Mouse (Mus musculus): Measurements from ENCODE around the gene Gm10553. TPM values are rescaled to one million over a fixed set of nuclear protein-coding genes. Genes with fewer than 3 reads are reported as not detected.
"Not testable (repeated sequence)": the region's sequence is repeated elsewhere in the genome, so short reads cannot be mapped to it uniquely, and the experiment has no call there.

Gm10553 gene
- polyA plus RNA-seq, 1 experiment from 2014 or later: not detected

- not testable (repeated sequence) for H3K4me2 ChIP-seq (ENCODE audit: low read length); H3K4me1 ChIP-seq (ENCODE audit: control insufficient read depth, insufficient read depth, low read depth, low read length); H3K27me3 ChIP-seq (replicated peaks; ENCODE audit: control insufficient read depth, insufficient read depth, low read length); H3K36me3 ChIP-seq (ENCODE audit: control insufficient read depth, insufficient read depth, low read length); H3K27ac ChIP-seq (ENCODE audit: low read depth, low read length); ATAC-seq; H3K4me3 ChIP-seq (ENCODE audit: low read length); H3K9me3 ChIP-seq (ENCODE audit: control insufficient read depth, low read length); H3K9ac ChIP-seq (ENCODE audit: low read depth, low read length)
- 79% methylated on average over 5 of the region's 6 CpGs for WGBS
Observed at GRCm38 (mm10) chr1:85106013-85106412, 6.0 kb downstream of the Gm10553 start.

GRCm38 (mm10) chr1:85109753-85110152, 9.8 kb downstream of the Gm10553 start, which contains the start of gene A530032D15Rik:
A530032D15Rik (minus strand) TSS chr1:85109853.
- not testable (repeated sequence) for H3K27ac ChIP-seq (ENCODE audit: low read depth, low read length); H3K27me3 ChIP-seq (replicated peaks; ENCODE audit: control insufficient read depth, insufficient read depth, low read length); H3K4me1 ChIP-seq (ENCODE audit: control insufficient read depth, insufficient read depth, low read depth, low read length); H3K36me3 ChIP-seq (ENCODE audit: control insufficient read depth, insufficient read depth, low read length); H3K4me2 ChIP-seq (ENCODE audit: low read length); H3K4me3 ChIP-seq (ENCODE audit: low read length); H3K9me3 ChIP-seq (ENCODE audit: control insufficient read depth, low read length); ATAC-seq; H3K9ac ChIP-seq (ENCODE audit: low read depth, low read length)
- 100% methylated on average over 1 of the region's 7 CpGs for WGBS

- not testable (repeated sequence) for H3K27ac ChIP-seq (ENCODE audit: low read depth, low read length); H3K4me1 ChIP-seq (ENCODE audit: control insufficient read depth, insufficient read depth, low read depth, low read length); H3K9ac ChIP-seq (ENCODE audit: low read depth, low read length); H3K27me3 ChIP-seq (replicated peaks; ENCODE audit: control insufficient read depth, insufficient read depth, low read length); H3K36me3 ChIP-seq (ENCODE audit: control insufficient read depth, insufficient read depth, low read length); H3K4me2 ChIP-seq (ENCODE audit: low read length); H3K9me3 ChIP-seq (ENCODE audit: control insufficient read depth, low read length); ATAC-seq; H3K4me3 ChIP-seq (ENCODE audit: low read length)
- WGBS: 85% methylated on average over 2 of the region's 3 CpGs
Observed at GRCm38 (mm10) chr1:85110876-85111275, 10.9 kb downstream of the Gm10553 start.

- H3K4me3 ChIP-seq (ENCODE audit: low read length); H3K9ac ChIP-seq (ENCODE audit: low read depth, low read length); H3K4me1 ChIP-seq (ENCODE audit: control insufficient read depth, insufficient read depth, low read depth, low read length); H3K27ac ChIP-seq (ENCODE audit: low read depth, low read length); H3K4me2 ChIP-seq (ENCODE audit: low read length); H3K9me3 ChIP-seq (ENCODE audit: control insufficient read depth, low read length); H3K27me3 ChIP-seq (replicated peaks; ENCODE audit: control insufficient read depth, insufficient read depth, low read length); H3K36me3 ChIP-seq (ENCODE audit: control insufficient read depth, insufficient read depth, low read length); ATAC-seq: not testable (repeated sequence)
- WGBS: 75% methylated on average over 9 of the region's 10 CpGs
Observed at GRCm38 (mm10) chr1:85111572-85111971, 11.6 kb downstream of the Gm10553 start.

GRCm38 (mm10) chr1:85112266-85112665, 12.3 kb downstream of the Gm10553 start:
- H3K9me3 ChIP-seq (ENCODE audit: control insufficient read depth, low read length); H3K4me1 ChIP-seq (ENCODE audit: control insufficient read depth, insufficient read depth, low read depth, low read length); H3K36me3 ChIP-seq (ENCODE audit: control insufficient read depth, insufficient read depth, low read length); H3K27ac ChIP-seq (ENCODE audit: low read depth, low read length); H3K4me2 ChIP-seq (ENCODE audit: low read length); H3K4me3 ChIP-seq (ENCODE audit: low read length); H3K27me3 ChIP-seq (replicated peaks; ENCODE audit: control insufficient read depth, insufficient read depth, low read length); ATAC-seq; H3K9ac ChIP-seq (ENCODE audit: low read depth, low read length): not testable (repeated sequence)
- WGBS: 86% methylated on average over 7 of the region's 7 CpGs

- 78% methylated on average over 2 of the region's 5 CpGs for WGBS
- not testable (repeated sequence) for H3K4me3 ChIP-seq (ENCODE audit: low read length); H3K27ac ChIP-seq (ENCODE audit: low read depth, low read length); H3K9me3 ChIP-seq (ENCODE audit: control insufficient read depth, low read length); H3K4me2 ChIP-seq (ENCODE audit: low read length); H3K27me3 ChIP-seq (replicated peaks; ENCODE audit: control insufficient read depth, insufficient read depth, low read length); H3K36me3 ChIP-seq (ENCODE audit: control insufficient read depth, insufficient read depth, low read length); ATAC-seq; H3K4me1 ChIP-seq (ENCODE audit: control insufficient read depth, insufficient read depth, low read depth, low read length); H3K9ac ChIP-seq (ENCODE audit: low read depth, low read length)
Observed at GRCm38 (mm10) chr1:85112889-85113288, 12.9 kb downstream of the Gm10553 start.

- H3K9ac ChIP-seq (ENCODE audit: low read depth, low read length); H3K4me2 ChIP-seq (ENCODE audit: low read length); H3K4me3 ChIP-seq (ENCODE audit: low read length); H3K27ac ChIP-seq (ENCODE audit: low read depth, low read length); H3K9me3 ChIP-seq (ENCODE audit: control insufficient read depth, low read length); H3K4me1 ChIP-seq (ENCODE audit: control insufficient read depth, insufficient read depth, low read depth, low read length); H3K36me3 ChIP-seq (ENCODE audit: control insufficient read depth, insufficient read depth, low read length); ATAC-seq; H3K27me3 ChIP-seq (replicated peaks; ENCODE audit: control insufficient read depth, insufficient read depth, low read length): not testable (repeated sequence)
- WGBS: 90% methylated on average over 3 of the region's 3 CpGs
Observed at GRCm38 (mm10) chr1:85114078-85114477, 14.1 kb downstream of the Gm10553 start.

GRCm38 (mm10) chr1:85114666-85115402, 14.9 kb downstream of the Gm10553 start:
- not testable (repeated sequence) for H3K9me3 ChIP-seq (ENCODE audit: control insufficient read depth, low read length); H3K9ac ChIP-seq (ENCODE audit: low read depth, low read length); H3K36me3 ChIP-seq (ENCODE audit: control insufficient read depth, insufficient read depth, low read length); ATAC-seq; H3K4me1 ChIP-seq (ENCODE audit: control insufficient read depth, insufficient read depth, low read depth, low read length); H3K27ac ChIP-seq (ENCODE audit: low read depth, low read length); H3K4me2 ChIP-seq (ENCODE audit: low read length); H3K4me3 ChIP-seq (ENCODE audit: low read length); H3K27me3 ChIP-seq (replicated peaks; ENCODE audit: control insufficient read depth, insufficient read depth, low read length)
- 62% methylated on average over 6 of the region's 6 CpGs for WGBS

- H3K9me3 ChIP-seq (ENCODE audit: control insufficient read depth, low read length); ATAC-seq; H3K36me3 ChIP-seq (ENCODE audit: control insufficient read depth, insufficient read depth, low read length); H3K4me2 ChIP-seq (ENCODE audit: low read length); H3K27me3 ChIP-seq (replicated peaks; ENCODE audit: control insufficient read depth, insufficient read depth, low read length); H3K27ac ChIP-seq (ENCODE audit: low read depth, low read length); H3K4me3 ChIP-seq (ENCODE audit: low read length); H3K9ac ChIP-seq (ENCODE audit: low read depth, low read length); H3K4me1 ChIP-seq (ENCODE audit: control insufficient read depth, insufficient read depth, low read depth, low read length): not testable (repeated sequence)
- 66% methylated on average over 4 of the region's 6 CpGs for WGBS
Observed at GRCm38 (mm10) chr1:85117537-85117936, 17.6 kb downstream of the Gm10553 start.
